Mouse (Mus musculus): ENCODE measurements at regions not wholly inside any gene's neighbourhood (a gene's known extent, or its start where the extent isn't known, plus 50 kb on each side); places are given as distances from the start of the nearest gene placed in this dataset.

DNA sequence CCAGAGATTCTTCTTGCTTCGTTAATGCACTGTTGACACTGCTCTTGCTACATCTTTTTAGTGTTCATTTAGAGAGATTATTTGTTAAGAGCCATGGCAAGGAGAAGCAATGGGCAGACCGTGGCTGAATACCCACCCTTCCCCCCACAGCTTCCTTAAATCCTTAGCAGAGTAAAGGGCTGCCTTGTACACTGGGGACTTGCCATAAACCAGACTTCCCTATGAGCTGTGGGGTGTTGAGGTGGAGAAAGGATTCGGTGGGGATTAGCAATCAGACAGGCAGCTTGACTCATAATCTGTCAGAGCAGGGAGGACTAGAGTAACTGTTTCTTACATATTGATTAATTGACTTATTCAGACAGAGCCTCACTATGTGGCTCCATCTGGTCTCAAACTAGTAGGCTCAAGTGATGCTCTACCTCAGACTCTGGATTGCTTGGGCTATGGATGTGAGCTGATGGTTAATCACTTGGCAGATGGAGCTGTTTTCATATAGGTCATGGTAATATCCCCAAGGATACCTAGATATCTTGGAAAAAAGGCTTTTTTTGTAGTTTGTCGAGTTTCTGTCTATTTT is 166.7 kb downstream of the Cmpk2 start:
- 0 out of 2 replicates have a peak, but pooled peaks have one; percentile 18 for ATAC-seq (ENCODE audit: insufficient read depth, low FRiP score, low read depth)
- no peak overlapping the region for H3K4me3 ChIP-seq (replicated peaks)
- 42% methylated on average over 4 of the region's 4 CpGs for WGBS
- no peaks in the 10 kb centered on the region for H3K27me3 ChIP-seq (replicated peaks)
- no peak overlapping the region for H3K4me2 ChIP-seq
- no peaks in the 10 kb centered on the region for H3K36me3 ChIP-seq
- H3K9ac ChIP-seq = no peak overlapping the region
- H3K9me3 ChIP-seq = no peaks in the 10 kb centered on the region
- no peak overlapping the region for H3K27ac ChIP-seq
- no peaks in the 10 kb centered on the region for H3K4me1 ChIP-seq

DNA sequence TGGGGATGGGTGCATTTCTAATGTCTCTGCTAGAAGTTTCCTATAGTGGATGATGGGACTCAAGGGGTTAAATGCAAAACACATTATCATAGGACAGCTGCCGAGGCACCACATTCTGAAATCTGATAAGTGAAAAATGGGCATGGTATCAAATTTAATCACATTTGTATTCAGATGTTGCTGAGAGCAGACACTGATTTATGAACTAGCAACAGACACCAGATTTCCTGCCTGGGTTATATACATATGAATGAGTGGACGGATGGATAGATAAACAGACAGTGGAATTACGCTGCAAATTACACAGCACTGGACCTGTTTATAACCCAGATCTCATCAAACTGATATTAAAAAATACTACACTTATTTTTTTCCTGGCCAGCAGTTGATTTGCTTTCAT is 166.2 kb downstream of the Cmpk2 start:
- no peak overlapping the region for H3K9ac ChIP-seq
- 28% methylated on average over 3 of the region's 3 CpGs for WGBS
- no peak overlapping the region for H3K4me3 ChIP-seq (replicated peaks)
- no peaks in the 10 kb centered on the region for H3K4me1 ChIP-seq
- H3K4me2 ChIP-seq = no peak overlapping the region
- H3K27ac ChIP-seq = no peak overlapping the region
- H3K9me3 ChIP-seq = no peaks in the 10 kb centered on the region
- no peak for ATAC-seq (ENCODE audit: insufficient read depth, low FRiP score, low read depth)
- no peaks in the 10 kb centered on the region for H3K36me3 ChIP-seq
- H3K27me3 ChIP-seq (replicated peaks) = no peaks in the 10 kb centered on the region

DNA sequence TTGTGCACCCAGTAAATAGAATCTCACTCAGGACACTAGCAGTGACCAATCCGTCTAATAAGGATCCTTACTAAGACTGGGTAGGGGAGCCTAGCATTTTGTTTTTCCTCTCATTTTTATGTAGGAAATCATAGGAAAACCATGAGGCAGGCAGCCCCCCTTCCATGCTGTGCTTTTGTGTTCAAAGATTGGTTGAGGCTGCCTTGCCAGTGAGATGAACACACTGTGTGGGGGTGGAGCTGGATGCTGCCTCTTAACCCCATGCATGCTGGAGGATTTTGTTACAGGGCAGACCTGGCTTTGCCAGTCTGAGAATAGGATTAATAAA is 162.8 kb downstream of the Cmpk2 start:
- no peaks in the 10 kb centered on the region for H3K36me3 ChIP-seq
- H3K4me1 ChIP-seq = no peaks in the 10 kb centered on the region
- no peaks in the 10 kb centered on the region for H3K27me3 ChIP-seq (replicated peaks)
- H3K9ac ChIP-seq = no peak overlapping the region
- H3K4me2 ChIP-seq = no peak overlapping the region
- WGBS = 23% methylated on average over 1 of the region's 1 CpGs
- no peak overlapping the region for H3K4me3 ChIP-seq (replicated peaks)
- H3K9me3 ChIP-seq = no peaks in the 10 kb centered on the region
- no peak overlapping the region for H3K27ac ChIP-seq
- no peak for ATAC-seq (ENCODE audit: insufficient read depth, low FRiP score, low read depth)

DNA sequence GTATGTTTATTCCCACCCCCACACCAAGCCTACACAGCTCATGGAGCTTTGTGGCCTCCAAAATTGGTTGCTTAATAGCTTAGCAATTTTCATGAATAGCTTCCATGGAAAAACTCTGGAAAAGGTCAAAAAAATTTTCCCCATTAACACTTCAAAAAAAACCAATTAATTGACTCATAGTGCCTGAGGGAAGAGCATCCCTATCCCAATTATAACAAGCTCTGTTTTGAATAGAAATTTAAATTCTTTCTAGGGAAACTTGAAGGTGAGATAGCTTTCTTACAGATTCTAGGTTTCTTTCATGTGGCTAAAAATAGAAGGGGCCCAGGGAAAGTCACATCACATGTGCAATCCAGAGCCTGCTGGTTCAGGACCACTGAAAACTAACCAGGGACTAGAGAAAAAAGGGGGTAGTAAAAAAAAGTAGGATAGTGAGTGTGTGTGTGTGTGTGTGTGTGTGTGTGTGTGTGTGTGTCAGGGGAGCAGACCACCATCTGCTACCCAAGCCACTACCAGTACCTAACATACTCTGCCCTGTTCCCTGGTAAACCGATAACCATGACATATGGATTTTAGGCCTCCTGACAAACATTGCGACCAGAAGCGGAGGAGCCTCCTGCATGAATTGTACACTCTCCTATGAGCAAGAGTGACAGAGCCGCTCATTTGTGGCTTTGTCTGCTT is 162.2 kb downstream of the Cmpk2 start:
- no peaks in the 10 kb centered on the region for H3K27me3 ChIP-seq (replicated peaks)
- no peaks in the 10 kb centered on the region for H3K9me3 ChIP-seq
- H3K27ac ChIP-seq = no peak overlapping the region
- H3K9ac ChIP-seq = no peak overlapping the region
- no peaks in the 10 kb centered on the region for H3K4me1 ChIP-seq
- no peak overlapping the region for H3K4me3 ChIP-seq (replicated peaks)
- ATAC-seq (ENCODE audit: insufficient read depth, low FRiP score, low read depth) = no peak
- WGBS = 35% methylated on average over 4 of the region's 4 CpGs
- no peaks in the 10 kb centered on the region for H3K36me3 ChIP-seq
- H3K4me2 ChIP-seq = no peak overlapping the region

DNA sequence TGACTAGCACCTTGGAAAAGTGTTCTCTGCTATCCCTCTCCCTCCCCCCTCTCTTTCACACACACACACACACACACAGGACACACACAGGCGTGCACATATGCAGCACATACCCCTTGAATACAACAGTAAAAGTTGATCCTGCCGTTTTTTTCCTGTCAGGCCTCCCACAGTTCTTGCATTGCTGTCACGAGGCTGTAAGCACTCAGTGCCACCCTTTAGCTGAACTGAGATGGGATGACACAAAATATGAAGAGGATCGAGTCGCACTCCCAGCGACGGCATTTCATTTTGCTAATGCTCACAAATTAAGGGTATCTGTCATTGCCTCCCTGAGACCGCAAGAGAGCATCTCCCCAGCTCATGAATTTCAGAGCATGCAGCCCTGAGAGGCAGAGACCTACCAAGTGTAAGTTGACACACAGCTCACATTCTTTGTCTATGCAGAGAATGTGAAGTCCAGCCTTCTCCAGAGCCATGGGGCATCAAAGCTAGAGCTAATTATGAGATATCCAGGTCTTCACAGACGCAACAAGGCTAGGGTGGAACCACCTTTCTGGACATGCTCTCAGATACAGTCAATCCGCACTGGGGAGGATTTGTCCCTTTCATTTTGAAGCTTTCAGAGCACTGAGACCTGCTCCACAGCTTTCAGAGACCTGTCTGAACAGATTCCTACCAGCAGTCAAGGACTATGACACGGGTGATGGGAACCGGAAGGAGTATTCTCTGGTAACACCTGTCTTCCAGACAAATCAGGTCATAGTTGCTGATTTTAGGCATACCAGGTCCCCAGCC is 152.3 kb downstream of the Cmpk2 start:
- no peak overlapping the region for H3K27ac ChIP-seq
- H3K4me2 ChIP-seq = no peak overlapping the region
- H3K36me3 ChIP-seq = no peaks in the 10 kb centered on the region
- H3K9ac ChIP-seq = no peak overlapping the region
- 63% methylated on average over 12 of the region's 12 CpGs for WGBS
- no peaks in the 10 kb centered on the region for H3K9me3 ChIP-seq
- no peak for ATAC-seq (ENCODE audit: insufficient read depth, low FRiP score, low read depth)
- H3K4me3 ChIP-seq (replicated peaks) = no peak overlapping the region
- H3K27me3 ChIP-seq (replicated peaks) = no peaks in the 10 kb centered on the region
- no peaks in the 10 kb centered on the region for H3K4me1 ChIP-seq

DNA sequence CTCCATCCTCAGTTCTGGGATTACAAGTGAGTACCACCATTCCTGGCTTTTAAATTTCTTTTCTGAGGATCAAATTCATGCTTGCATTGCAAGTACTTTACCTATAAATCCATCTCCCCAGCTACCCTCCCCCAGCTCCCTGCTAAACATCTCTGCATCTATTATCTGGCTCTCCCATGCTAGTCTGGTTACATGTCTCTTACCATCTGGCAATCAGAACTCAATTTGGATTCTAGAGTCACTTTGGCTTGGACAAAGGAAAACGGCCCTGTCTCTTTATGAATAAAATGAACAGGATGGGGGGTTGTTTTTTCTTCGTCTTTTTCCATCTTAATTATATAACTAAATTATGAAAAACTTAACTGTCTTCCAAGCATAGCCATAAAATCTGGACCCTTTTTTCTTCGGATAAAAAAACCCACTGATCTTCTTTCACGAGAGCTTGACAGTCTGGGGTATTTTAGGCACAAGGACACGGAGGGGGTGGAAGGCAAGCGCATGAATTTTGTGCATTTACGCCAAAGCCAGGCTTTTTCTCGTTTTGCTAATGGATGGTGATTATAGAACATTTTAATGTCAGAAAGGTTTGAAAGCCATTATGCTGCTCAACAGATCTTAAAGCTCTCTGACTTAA is 151.6 kb downstream of the Cmpk2 start:
- no peaks in the 10 kb centered on the region for H3K4me1 ChIP-seq
- no peak for ATAC-seq (ENCODE audit: insufficient read depth, low FRiP score, low read depth)
- no peak overlapping the region for H3K4me2 ChIP-seq
- no peaks in the 10 kb centered on the region for H3K36me3 ChIP-seq
- H3K27me3 ChIP-seq (replicated peaks) = no peaks in the 10 kb centered on the region
- no peak overlapping the region for H3K4me3 ChIP-seq (replicated peaks)
- H3K9me3 ChIP-seq = no peaks in the 10 kb centered on the region
- no peak overlapping the region for H3K9ac ChIP-seq
- 67% methylated on average over 8 of the region's 8 CpGs for WGBS
- no peak overlapping the region for H3K27ac ChIP-seq

DNA sequence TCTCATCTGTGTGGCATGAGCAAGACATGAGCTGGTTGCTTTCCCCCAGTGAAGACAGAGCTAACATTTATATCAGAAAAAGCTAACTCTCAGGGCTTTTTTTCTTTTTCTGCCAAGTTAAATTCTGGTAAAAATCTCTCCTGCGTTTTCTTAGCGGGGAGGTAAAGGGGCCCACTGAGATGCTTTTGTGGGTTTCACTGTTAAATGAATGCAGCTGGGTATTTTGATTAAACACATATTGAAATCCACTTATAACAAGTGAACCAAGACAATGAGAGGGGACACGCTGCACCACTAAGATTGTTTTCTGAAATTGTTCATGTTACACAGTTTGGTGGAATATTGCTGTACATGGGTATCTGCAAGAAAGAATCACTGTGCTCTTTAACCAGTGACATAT is 149.0 kb downstream of the Cmpk2 start:
- H3K36me3 ChIP-seq = no peaks in the 10 kb centered on the region
- H3K9me3 ChIP-seq = no peaks in the 10 kb centered on the region
- no peak overlapping the region for H3K4me3 ChIP-seq (replicated peaks)
- H3K27ac ChIP-seq = no peak overlapping the region
- H3K4me1 ChIP-seq = no peaks in the 10 kb centered on the region
- H3K27me3 ChIP-seq (replicated peaks) = no peaks in the 10 kb centered on the region
- no peak overlapping the region for H3K9ac ChIP-seq
- H3K4me2 ChIP-seq = no peak overlapping the region
- no peak for ATAC-seq (ENCODE audit: insufficient read depth, low FRiP score, low read depth)
- WGBS = 86% methylated on average over 3 of the region's 3 CpGs

DNA sequence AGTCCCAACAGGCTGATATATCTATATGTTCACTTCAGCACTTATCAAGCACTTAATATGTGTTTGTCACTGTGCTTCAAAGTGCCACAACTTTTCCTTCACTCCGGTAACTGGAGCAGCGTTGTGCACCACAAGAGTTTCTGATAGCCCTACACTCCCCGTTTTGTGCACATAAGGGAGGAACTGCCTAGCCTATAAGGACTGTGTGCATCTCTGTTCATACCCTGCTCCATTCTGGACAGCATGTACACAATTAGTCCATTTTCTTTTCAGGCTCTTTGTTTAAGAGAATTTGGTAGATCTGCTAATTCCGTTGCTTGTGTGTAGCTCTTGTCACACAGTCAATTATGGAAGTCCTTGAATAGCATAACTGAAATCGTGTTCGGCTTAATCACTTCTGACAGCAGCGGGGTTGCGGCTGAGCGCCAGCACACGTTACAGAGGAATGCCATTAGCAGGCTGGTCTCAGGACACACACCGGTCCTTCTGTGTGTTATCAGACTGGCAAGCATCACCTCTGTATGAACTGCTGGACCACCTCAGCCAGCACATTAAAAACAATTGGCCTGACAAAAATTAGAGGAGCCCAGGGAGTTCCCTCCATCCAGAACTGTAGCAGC is 144.2 kb downstream of the Cmpk2 start:
- H3K36me3 ChIP-seq = no peaks in the 10 kb centered on the region
- ATAC-seq (ENCODE audit: insufficient read depth, low FRiP score, low read depth) = no peak
- H3K9me3 ChIP-seq = no peaks in the 10 kb centered on the region
- WGBS = 61% methylated on average over 11 of the region's 11 CpGs
- H3K4me1 ChIP-seq = no peaks in the 10 kb centered on the region
- no peak overlapping the region for H3K27ac ChIP-seq
- H3K27me3 ChIP-seq (replicated peaks) = no peaks in the 10 kb centered on the region
- H3K4me2 ChIP-seq = no peak overlapping the region
- H3K9ac ChIP-seq = no peak overlapping the region
- H3K4me3 ChIP-seq (replicated peaks) = no peak overlapping the region

DNA sequence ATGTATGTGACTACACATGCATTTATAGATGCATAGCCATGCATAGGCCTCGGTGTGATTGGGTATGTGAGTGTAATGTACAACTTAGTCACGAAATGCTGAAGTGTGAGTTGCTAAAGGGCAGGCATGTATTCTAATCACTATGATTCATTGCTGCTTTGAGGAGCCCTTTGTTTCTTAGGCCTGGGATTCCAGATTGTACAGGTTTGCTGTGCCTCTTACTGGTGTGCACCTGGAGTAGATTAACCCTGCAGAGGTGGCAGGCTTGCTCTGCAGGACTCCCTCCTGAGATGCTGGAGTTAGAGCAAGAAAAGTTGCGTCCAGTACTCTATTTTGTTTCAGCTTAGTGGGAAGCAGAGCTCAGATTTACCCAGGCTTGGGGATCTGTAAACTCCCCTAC is 141.1 kb downstream of the Cmpk2 start:
- WGBS = 78% methylated on average over 3 of the region's 3 CpGs
- no peaks in the 10 kb centered on the region for H3K27me3 ChIP-seq (replicated peaks)
- H3K4me3 ChIP-seq (replicated peaks) = no peak overlapping the region
- H3K36me3 ChIP-seq = no peaks in the 10 kb centered on the region
- ATAC-seq (ENCODE audit: insufficient read depth, low FRiP score, low read depth) = no peak
- H3K4me1 ChIP-seq = no peaks in the 10 kb centered on the region
- no peak overlapping the region for H3K27ac ChIP-seq
- no peaks in the 10 kb centered on the region for H3K9me3 ChIP-seq
- no peak overlapping the region for H3K9ac ChIP-seq
- H3K4me2 ChIP-seq = no peak overlapping the region

DNA sequence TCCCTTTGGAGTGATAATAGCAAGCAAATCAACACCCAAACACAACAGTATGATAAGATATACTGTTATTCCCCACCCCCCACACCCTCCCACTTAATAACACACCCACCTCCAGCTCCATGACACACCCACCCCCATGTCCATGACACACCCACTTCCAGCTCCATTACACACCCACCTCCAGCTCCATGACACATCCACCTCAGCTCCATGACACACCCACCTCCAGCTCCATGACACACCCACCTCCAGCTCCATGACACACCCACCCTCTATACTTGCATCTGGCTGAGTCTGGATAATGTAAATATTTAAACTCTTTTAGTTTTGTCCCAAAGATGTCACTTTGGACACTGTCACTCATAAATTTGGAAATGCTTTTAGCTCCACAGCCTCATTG is 129.5 kb downstream of the Cmpk2 start:
- H3K4me1 ChIP-seq = no peaks in the 10 kb centered on the region
- H3K9me3 ChIP-seq = no peaks in the 10 kb centered on the region
- H3K27me3 ChIP-seq (replicated peaks) = no peaks in the 10 kb centered on the region
- no peak overlapping the region for H3K4me3 ChIP-seq (replicated peaks)
- H3K27ac ChIP-seq = no peak overlapping the region
- H3K4me2 ChIP-seq = no peak overlapping the region
- H3K9ac ChIP-seq = no peak overlapping the region
- peak; percentile 60; the same call in 1 of the 2 replicates for ATAC-seq (ENCODE audit: insufficient read depth, low FRiP score, low read depth)
- H3K36me3 ChIP-seq = no peaks in the 10 kb centered on the region

DNA sequence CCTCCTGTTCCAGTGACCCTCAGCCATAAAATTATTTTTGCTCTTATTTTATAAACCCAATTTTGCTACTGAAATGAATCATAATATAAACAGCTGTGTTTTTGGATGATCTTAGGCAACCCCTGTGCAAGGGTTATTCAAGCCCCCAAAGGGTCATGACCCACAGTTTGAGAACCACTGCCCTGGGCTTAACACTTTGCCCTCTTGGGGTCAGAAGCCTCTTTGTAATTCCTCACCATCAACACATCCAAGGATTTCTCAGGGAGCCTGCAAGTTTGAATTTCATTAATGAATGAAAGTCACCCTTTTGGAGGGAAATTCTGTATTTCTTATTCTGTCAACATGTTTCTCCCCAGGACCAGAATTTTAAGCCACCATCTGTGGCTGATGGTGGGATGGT is 123.1 kb downstream of the Cmpk2 start:
- H3K4me1 ChIP-seq = no peaks in the 10 kb centered on the region
- H3K4me2 ChIP-seq = no peak overlapping the region
- H3K4me3 ChIP-seq (replicated peaks) = no peak overlapping the region
- no peaks in the 10 kb centered on the region for H3K27me3 ChIP-seq (replicated peaks)
- no peak for ATAC-seq (ENCODE audit: insufficient read depth, low FRiP score, low read depth)
- H3K36me3 ChIP-seq = no peaks in the 10 kb centered on the region
- H3K27ac ChIP-seq = no peak overlapping the region
- no peak overlapping the region for H3K9ac ChIP-seq
- no peaks in the 10 kb centered on the region for H3K9me3 ChIP-seq

DNA sequence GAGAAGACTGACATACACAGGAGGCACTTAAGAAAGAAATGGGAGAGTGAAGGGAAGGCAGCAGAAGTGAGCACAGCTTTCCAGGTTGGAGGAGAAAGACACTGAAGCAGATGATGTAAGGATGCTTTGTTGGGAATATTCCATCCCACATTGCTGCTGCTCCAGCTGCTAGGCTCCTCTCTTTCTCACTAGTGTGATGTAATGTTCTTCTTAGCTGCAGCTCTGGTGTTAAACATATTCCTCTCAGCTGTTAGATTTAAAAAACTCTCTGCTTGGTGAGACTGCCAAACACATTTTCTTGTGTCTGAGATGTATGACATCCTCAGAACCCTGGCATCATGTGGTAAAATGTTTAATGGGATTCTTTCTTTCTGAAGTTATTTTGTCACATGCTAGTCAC is 120.1 kb downstream of the Cmpk2 start:
- Histone ChIP-seq H3K9me3 (no peaks in the 10 kb centered on the region), H3K27ac (no peak overlapping the region), H3K9ac (no peak overlapping the region), H3K4me2 (no peak overlapping the region), H3K4me3 (replicated peaks) (no peak overlapping the region), H3K4me1 (no peaks in the 10 kb centered on the region), H3K27me3 (replicated peaks) (no peaks in the 10 kb centered on the region), H3K36me3 (no peaks in the 10 kb centered on the region)
- ATAC-seq (ENCODE audit: insufficient read depth, low FRiP score, low read depth) = no peak

All from stomach, embryonic 15.5 days (tissue).